Mouse (Mus musculus): ENCODE data around the gene H2-DMb1. TPM values are rescaled to one million over a fixed set of nuclear protein-coding genes. Genes with fewer than 3 reads are reported as not detected.

Gene H2-DMb1
- polyA plus RNA-seq, 1 experiment from 2014 or later: 3.2 TPM

- no peaks in the 10 kb centered on the region for H3K9me3 ChIP-seq
- peak overlapping the region; percentile 83 for H3K9ac ChIP-seq
- peak overlapping the region; percentile 77 for H3K27ac ChIP-seq
- H3K4me1 ChIP-seq: peaks cover 19% of the 10 kb centered on the region
- ATAC-seq (ENCODE audit: borderline replicate concordance, extremely low read depth, low FRiP score, low TSS enrichment): no peak
- H3K36me3 ChIP-seq: peaks cover 50% of the 10 kb centered on the region
- H3K4me2 ChIP-seq: peak overlapping the region; percentile 82
- WGBS: under 1% methylated on average over 66 of the region's 67 CpGs
- no peaks in the 10 kb centered on the region for H3K27me3 ChIP-seq
- H3K4me3 ChIP-seq: peak overlapping the region; percentile 75
These were observed 34.6 kb upstream of the H2-DMb1 start for GRCm38 (mm10) chr17:34118113-34118872.

- H3K4me3 ChIP-seq: peak overlapping the region; percentile 75
- H3K27me3 ChIP-seq: no peaks in the 10 kb centered on the region
- H3K36me3 ChIP-seq: peaks cover 44% of the 10 kb centered on the region
- no peak for ATAC-seq (ENCODE audit: borderline replicate concordance, extremely low read depth, low FRiP score, low TSS enrichment)
- H3K27ac ChIP-seq: peak overlapping the region; percentile 77
- H3K9ac ChIP-seq: peak overlapping the region; percentile 83
- under 1% methylated on average over 38 of the region's 38 CpGs for WGBS
- H3K9me3 ChIP-seq: no peaks in the 10 kb centered on the region
- peaks cover 24% of the 10 kb centered on the region for H3K4me1 ChIP-seq
- peak overlapping the region; percentile 82 for H3K4me2 ChIP-seq
These were observed 34.0 kb upstream of the H2-DMb1 start for GRCm38 (mm10) chr17:34118873-34119248.

GRCm38 (mm10) chr17:34119249-34120179, 33.4 kb upstream of the H2-DMb1 start, which contains the start of gene H2-DMa:
H2-DMa (plus strand) TSS chr17:34119541.
- H3K4me1 ChIP-seq: peaks cover 29% of the 10 kb centered on the region
- ATAC-seq (ENCODE audit: borderline replicate concordance, extremely low read depth, low FRiP score, low TSS enrichment): peak; percentile 74
- WGBS: under 1% methylated on average over 96 of the region's 96 CpGs

GRCm38 (mm10) chr17:34120180-34120723, 32.6 kb upstream of the H2-DMb1 start:
- peak; percentile 36 for ATAC-seq (ENCODE audit: borderline replicate concordance, extremely low read depth, low FRiP score, low TSS enrichment)
- peaks cover 30% of the 10 kb centered on the region for H3K36me3 ChIP-seq
- peak overlapping the region; percentile 100 for H3K27ac ChIP-seq
- no peaks in the 10 kb centered on the region for H3K9me3 ChIP-seq
- peak overlapping the region; percentile 82 for H3K4me2 ChIP-seq
- H3K9ac ChIP-seq: peak overlapping the region; percentile 94
- 0% methylated on average over 26 of the region's 42 CpGs for WGBS
- no peaks in the 10 kb centered on the region for H3K27me3 ChIP-seq
- H3K4me3 ChIP-seq: peak overlapping the region; percentile 75
- H3K4me1 ChIP-seq: peaks cover 34% of the 10 kb centered on the region

More at GRCm38 (mm10) chr17:34119249-34120179, 33.4 kb upstream of the H2-DMb1 start, which contains the start of gene H2-DMa:
- H3K27ac ChIP-seq: peak within 1 kb of the TSS; percentile 100
- H3K4me2 ChIP-seq: peak within 1 kb of the TSS; percentile 82
- H3K36me3 ChIP-seq: peaks cover 37% of the 10 kb centered on the region
- H3K9me3 ChIP-seq: no peaks in the 10 kb centered on the region
- peak within 1 kb of the TSS; percentile 75 for H3K4me3 ChIP-seq
- peak within 1 kb of the TSS; percentile 94 for H3K9ac ChIP-seq
- no peaks in the 10 kb centered on the region for H3K27me3 ChIP-seq

- peak; percentile 17 for ATAC-seq (ENCODE audit: borderline replicate concordance, extremely low read depth, low FRiP score, low TSS enrichment)
- H3K9me3 ChIP-seq: no peaks in the 10 kb centered on the region
- H3K4me1 ChIP-seq: peaks cover 28% of the 10 kb centered on the region
- peak overlapping the region; percentile 94 for H3K9ac ChIP-seq
- H3K4me3 ChIP-seq: peak overlapping the region; percentile 75
- peak overlapping the region; percentile 82 for H3K4me2 ChIP-seq
- H3K27ac ChIP-seq: peak overlapping the region; percentile 100
- H3K27me3 ChIP-seq: no peaks in the 10 kb centered on the region
- peaks cover 25% of the 10 kb centered on the region for H3K36me3 ChIP-seq
- under 1% methylated on average over 28 of the region's 31 CpGs for WGBS
These were observed 32.1 kb upstream of the H2-DMb1 start for GRCm38 (mm10) chr17:34120814-34121171.

GRCm38 (mm10) chr17:34121172-34121878, 31.5 kb upstream of the H2-DMb1 start:
- H3K9ac ChIP-seq: peak overlapping the region; percentile 94
- under 1% methylated on average over 33 of the region's 35 CpGs for WGBS
- ATAC-seq (ENCODE audit: borderline replicate concordance, extremely low read depth, low FRiP score, low TSS enrichment): peak; percentile 32
- peaks cover 20% of the 10 kb centered on the region for H3K36me3 ChIP-seq
- no peaks in the 10 kb centered on the region for H3K9me3 ChIP-seq
- peak overlapping the region; percentile 82 for H3K4me2 ChIP-seq
- H3K27ac ChIP-seq: peak overlapping the region; percentile 100
- H3K4me3 ChIP-seq: peak overlapping the region; percentile 75
- H3K4me1 ChIP-seq: peaks cover 28% of the 10 kb centered on the region
- H3K27me3 ChIP-seq: no peaks in the 10 kb centered on the region

- H3K27ac ChIP-seq: peak overlapping the region; percentile 100
- H3K9me3 ChIP-seq: no peaks in the 10 kb centered on the region
- peaks cover 25% of the 10 kb centered on the region for H3K4me1 ChIP-seq
- no peaks in the 10 kb centered on the region for H3K27me3 ChIP-seq
- peak overlapping the region; percentile 94 for H3K9ac ChIP-seq
- peak overlapping the region; percentile 82 for H3K4me2 ChIP-seq
- 0% methylated on average over 10 of the region's 10 CpGs for WGBS
- H3K36me3 ChIP-seq: peaks cover 15% of the 10 kb centered on the region
- peak overlapping the region; percentile 75 for H3K4me3 ChIP-seq
- no peak for ATAC-seq (ENCODE audit: borderline replicate concordance, extremely low read depth, low FRiP score, low TSS enrichment)
These were observed 31.0 kb upstream of the H2-DMb1 start for GRCm38 (mm10) chr17:34121879-34122187.

GRCm38 (mm10) chr17:34122188-34122984, 30.5 kb upstream of the H2-DMb1 start, which contains the start of gene Brd2:
Brd2 (minus strand) TSS chr17:34122634.
- H3K27ac ChIP-seq: peak within 1 kb of the TSS; percentile 100
- no peaks in the 10 kb centered on the region for H3K9me3 ChIP-seq
- H3K4me2 ChIP-seq: peak within 1 kb of the TSS; percentile 82
- no peaks in the 10 kb centered on the region for H3K27me3 ChIP-seq
- H3K36me3 ChIP-seq: peaks cover 10% of the 10 kb centered on the region
- peak; percentile 58 for ATAC-seq (ENCODE audit: borderline replicate concordance, extremely low read depth, low FRiP score, low TSS enrichment)
- H3K4me1 ChIP-seq: peaks cover 26% of the 10 kb centered on the region
- peak within 1 kb of the TSS; percentile 75 for H3K4me3 ChIP-seq
- H3K9ac ChIP-seq: peak within 1 kb of the TSS; percentile 94
- under 1% methylated on average over 61 of the region's 75 CpGs for WGBS

GRCm38 (mm10) chr17:34123111-34123510, 29.8 kb upstream of the H2-DMb1 start:
- Histone ChIP-seq H3K9ac (peak overlapping the region; percentile 94), H3K4me1 (peaks cover 32% of the 10 kb centered on the region), H3K9me3 (no peaks in the 10 kb centered on the region), H3K36me3 (peaks cover 9% of the 10 kb centered on the region; the same call in 1 of the 2 replicates), H3K4me3 (peak overlapping the region; percentile 75), H3K27ac (peak overlapping the region; percentile 100), H3K27me3 (no peaks in the 10 kb centered on the region), H3K4me2 (peak overlapping the region; percentile 82)
- no peak for ATAC-seq (ENCODE audit: borderline replicate concordance, extremely low read depth, low FRiP score, low TSS enrichment)
- 0% methylated on average over 7 of the region's 7 CpGs for WGBS

GRCm38 (mm10) chr17:34123518-34123917, 29.4 kb upstream of the H2-DMb1 start:
- Histone ChIP-seq H3K4me3 (peak overlapping the region; percentile 75), H3K27me3 (no peaks in the 10 kb centered on the region), H3K9ac (peak overlapping the region; percentile 94), H3K27ac (peak overlapping the region; percentile 100), H3K9me3 (no peaks in the 10 kb centered on the region), H3K4me2 (peak overlapping the region; percentile 82), H3K36me3 (peaks cover 5% of the 10 kb centered on the region; the same call in 1 of the 2 replicates), H3K4me1 (peaks cover 36% of the 10 kb centered on the region)
- 0% methylated on average over 2 of the region's 2 CpGs for WGBS
- no peak for ATAC-seq (ENCODE audit: borderline replicate concordance, extremely low read depth, low FRiP score, low TSS enrichment)
